Mouse (Mus musculus) layer of hippocampus, adult 18-20 months (tissue): ENCODE data around the gene Ntpcr. TPM values are rescaled to one million over a fixed set of nuclear protein-coding genes. Genes with fewer than 3 reads are reported as not detected.

Experiments used
- DNase-seq, 2 experiments: peaks; one replicate each; pipeline ENCODE4 v3.0.0; 2022; ENCODE audit warnings: low spot score in 2 of 2
- total RNA-seq, 2 experiments: library from RNA; stranded (reverse); gene quantifications; 2 replicates each; pipeline ENCODE4 v1.2.3; 2021

Ntpcr gene
- total RNA-seq, 2 experiments from 2014 or later: 21.0 to 23.6 TPM

GRCm38 (mm10) chr8:125725037-125725820 is 4.5 kb upstream of the Ntpcr start:
- no peak for DNase-seq

DNA sequence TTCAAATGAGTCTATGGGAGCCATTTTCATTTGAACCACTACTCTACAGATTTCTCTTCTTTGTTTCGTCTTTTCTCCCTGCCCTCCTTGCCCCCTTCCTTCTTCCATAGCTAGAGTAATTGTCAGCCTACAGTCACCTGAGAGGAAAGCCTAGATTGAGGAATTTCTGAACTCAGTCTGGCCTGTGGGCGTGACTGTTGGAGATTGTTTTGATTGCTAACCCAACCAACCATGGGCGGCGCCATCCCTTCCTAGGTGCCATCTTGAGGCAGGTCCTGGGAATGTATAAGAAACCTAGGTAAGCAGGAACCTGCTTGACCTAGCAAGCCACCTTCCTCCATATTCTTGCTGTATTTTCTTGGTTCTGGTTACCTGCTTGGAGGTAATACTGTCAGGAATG is 3.6 kb upstream of the Ntpcr start:
- no peak for DNase-seq

DNA sequence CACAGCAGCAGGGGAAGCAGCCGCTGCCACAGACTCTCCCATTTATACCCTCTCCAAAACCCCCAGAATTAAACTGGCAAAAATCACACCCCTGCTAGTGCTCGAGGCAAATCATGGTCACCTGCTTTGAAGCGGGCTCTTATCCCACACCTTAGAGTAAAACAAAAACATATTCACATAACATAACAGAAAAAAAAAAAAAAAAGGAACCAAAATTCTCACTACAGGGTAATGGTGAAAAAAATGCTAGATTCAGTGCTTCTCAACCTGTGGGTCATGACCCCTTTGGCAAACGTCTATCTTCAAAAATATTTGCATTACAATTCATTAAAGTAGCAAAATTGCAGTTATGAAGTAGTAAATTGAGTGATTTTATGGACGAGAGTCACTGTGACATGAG is 2.8 kb upstream of the Ntpcr start:
- no peak for DNase-seq

- no peak for DNase-seq
Observed at GRCm38 (mm10) chr8:125727797-125728196, 2.0 kb upstream of the Ntpcr start.

DNA sequence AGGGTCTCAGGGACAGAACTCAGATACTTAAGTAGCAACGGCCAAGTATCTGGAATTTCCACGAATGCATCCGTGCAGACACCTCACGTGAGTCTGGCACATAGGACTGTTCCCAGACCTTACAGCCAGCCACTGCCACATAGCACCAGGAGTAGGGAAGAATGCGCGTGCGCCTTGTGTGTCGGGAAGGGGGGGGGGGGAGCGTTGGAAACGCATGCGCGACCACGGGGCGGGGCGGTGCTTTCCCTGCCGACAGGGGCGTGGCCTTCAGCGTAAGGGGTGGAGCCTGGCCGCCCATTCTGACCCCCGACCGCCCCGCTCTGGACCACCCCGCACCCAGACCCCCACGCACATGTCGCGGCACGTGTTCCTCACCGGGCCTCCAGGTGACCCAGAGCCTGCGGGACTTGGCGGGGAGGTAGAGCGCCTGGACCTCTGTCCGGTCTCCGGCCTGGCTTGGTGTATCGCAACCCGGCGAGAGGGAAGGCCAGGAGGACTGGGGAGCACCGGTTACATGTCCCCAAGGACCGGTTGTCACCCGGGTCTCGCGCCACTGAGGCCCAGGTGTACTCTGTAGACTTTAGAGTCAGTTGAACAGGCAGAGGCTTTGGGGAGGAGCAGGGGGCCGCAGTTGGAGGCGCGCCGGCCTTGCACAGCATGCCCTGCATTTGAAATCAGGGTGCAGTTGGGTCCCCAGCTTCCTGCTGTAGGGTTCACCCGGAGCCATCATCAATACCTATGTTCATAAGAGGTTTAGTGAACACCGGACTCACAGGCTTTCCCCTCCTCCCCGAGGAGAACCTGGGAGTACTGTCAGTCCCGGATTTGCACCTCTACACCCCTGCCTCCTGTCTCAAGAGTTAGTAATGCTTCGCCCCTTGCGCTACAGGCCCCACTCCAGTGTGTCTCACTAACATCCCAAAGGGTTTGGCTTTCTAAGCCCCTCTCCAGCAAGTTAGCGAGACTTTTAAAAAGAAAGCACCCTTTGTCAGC is 4.5 kb downstream of the Ntpcr start:
- DNase-seq: peak; percentile 62 to 88

- no peak for DNase-seq
Observed at GRCm38 (mm10) chr8:125738956-125739355, 9.2 kb downstream of the Ntpcr start.

GRCm38 (mm10) chr8:125740655-125741054 is 10.9 kb downstream of the Ntpcr start:
- DNase-seq: no peak

GRCm38 (mm10) chr8:125741377-125741776 is 11.6 kb downstream of the Ntpcr start:
- no peak for DNase-seq

GRCm38 (mm10) chr8:125741855-125742254 is 12.1 kb downstream of the Ntpcr start:
- DNase-seq: no peak

DNA sequence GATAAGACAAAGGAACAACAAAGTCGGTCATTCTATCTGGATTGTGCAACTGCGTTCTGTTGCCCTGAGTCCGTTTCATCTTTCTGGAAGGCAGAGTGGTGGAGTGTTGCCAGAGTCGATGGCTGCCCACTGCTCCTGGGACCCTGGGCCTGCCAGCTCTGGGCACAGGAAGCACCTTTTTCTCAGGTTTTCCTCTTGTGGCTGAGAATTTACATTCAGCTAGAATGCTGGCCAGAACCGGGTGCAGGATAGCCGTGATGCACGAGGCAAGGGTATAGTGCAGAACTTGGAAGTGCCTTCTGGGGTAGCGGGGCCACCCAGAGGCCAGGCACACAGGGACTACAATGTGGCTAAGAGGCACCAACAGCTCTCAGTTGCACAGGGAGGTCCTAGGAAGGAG is 12.6 kb downstream of the Ntpcr start:
- no peak for DNase-seq

GRCm38 (mm10) chr8:125744914-125745576 is 15.3 kb downstream of the Ntpcr start:
- no peak for DNase-seq

DNA sequence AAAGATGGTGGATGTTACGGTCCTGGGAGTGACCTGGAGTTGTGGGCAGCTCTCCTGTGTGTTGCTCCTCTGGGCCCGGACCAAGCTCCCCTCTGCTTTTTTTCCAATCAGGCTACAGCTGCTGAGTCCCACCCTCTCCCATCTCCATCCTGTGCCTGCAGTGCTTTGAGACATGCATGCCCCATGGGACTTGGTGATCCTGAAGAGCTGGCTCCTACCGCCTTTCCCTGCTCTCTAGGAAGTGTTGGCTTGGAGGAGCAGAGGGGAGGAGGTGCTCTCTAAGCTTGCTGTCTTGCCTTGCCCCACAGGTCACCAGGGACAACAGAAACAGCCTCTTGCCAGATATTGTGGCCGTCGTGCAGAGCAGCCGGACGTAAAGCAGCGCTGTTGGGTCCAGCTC is 17.6 kb downstream of the Ntpcr start:
- DNase-seq: no peak

DNA sequence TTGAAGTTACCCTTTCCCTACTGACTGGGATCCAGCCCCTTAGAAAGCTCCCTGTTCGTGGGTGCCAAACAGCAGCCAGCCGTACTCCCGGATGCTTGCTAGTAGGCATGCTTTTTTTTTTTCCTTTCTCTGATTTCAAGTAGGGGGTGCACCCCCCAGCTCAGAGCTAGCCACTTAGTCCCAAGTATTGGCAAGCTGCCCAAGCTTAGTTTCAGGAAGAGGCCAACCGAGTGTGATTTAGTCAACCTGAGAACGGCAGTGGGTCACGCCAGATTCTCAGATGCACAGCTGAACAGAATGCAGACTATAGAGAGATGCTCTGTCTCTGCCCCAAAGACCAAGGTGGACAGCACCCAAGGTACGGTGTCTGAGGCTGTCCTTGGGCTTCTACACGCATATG is 21.1 kb downstream of the Ntpcr start:
- DNase-seq: no peak

GRCm38 (mm10) chr8:125755896-125756295 is 26.1 kb downstream of the Ntpcr start:
- no peak for DNase-seq

DNA sequence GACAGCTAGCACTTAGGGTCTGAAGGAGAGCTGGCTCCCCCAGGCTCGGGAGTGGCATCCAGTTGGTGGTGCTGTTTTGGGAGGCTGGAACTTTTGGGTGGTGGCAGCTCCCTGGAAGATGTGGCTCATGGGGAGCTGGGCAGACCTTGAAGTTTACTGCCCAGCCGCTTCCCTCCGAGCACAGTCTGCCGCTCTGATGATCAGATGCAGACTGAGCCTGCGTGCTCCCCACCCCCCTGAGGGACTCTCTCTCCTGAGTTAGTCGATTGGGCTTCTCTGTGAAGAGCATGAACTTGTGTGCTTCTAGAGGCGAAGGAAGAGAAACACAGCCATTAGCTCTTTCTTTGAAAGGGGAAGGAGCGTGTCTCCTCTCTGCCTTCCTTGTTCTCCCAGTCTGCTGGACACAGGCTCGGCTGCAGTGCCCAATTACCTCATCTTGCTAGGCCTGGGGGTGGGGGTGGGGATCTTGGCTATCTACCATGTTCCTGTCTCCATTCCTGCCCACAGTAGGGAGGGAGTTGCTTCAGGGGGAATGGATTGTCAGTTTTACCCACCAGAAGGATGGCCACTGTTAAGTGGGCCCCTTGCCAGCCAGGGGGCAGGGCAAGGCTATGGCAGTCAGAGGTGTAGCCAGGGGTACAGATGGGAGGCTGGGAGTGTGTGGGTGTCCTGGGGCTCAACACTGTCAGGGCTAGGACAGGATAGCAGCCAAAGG is 26.8 kb downstream of the Ntpcr start:
- no peak for DNase-seq

GRCm38 (mm10) chr8:125757106-125757496 is 27.3 kb downstream of the Ntpcr start:
- DNase-seq: no peak

- peak in 1 of 2 experiments; percentile 29 for DNase-seq
Observed at GRCm38 (mm10) chr8:125759022-125759421, 29.3 kb downstream of the Ntpcr start.

- DNase-seq: no peak
Observed at GRCm38 (mm10) chr8:125763066-125763786, 33.5 kb downstream of the Ntpcr start.

DNA sequence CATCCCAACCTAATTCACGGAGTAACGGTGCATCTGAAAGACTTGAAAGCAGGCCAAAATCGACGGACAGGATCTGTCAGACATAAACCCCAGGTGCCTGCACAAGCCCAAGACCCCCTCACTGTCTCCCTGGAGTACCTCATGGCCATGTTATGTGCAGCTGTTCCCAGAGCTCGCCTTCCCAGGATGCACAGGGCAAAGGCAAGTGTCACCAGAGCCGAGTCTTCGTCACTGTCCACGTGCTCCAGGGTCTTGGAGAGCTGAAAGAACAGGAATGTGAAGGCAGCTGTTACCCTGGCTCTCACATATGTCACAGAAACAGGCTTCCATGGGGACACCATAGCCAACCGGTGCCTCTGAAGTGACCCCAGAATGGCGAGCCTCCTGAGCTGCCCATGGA is 38.3 kb downstream of the Ntpcr start:
- DNase-seq: no peak

DNA sequence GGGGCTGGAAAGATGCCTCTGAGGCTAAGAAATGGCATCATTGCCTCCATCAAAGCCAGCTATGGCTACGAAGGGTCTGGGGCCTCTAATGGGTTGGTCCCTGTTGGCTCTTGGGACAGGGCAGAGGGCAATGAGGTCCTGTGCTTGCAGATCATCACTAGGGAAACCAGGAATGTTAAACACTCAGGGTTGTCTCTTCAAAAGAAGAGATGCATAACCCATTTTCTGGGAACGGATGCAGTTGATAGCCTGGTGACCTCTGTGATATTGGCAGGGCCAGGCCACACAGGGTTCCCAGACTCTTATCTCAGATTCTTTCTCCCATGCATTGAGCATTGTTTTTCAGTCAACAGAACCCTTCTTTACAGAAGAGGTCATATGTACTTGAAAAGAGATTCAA is 42.5 kb downstream of the Ntpcr start:
- no peak for DNase-seq
